Mouse (Mus musculus) erythroblast, adult 5-6 weeks (primary cell): ENCODE results near the gene Syn2. TPM values are rescaled to one million over a fixed set of nuclear protein-coding genes. Genes with fewer than 3 reads are reported as not detected.

Source experiments
- ATAC-seq: replicated peaks from 2 replicates; pipeline ENCODE4 v1.8.0; 2016; ENCODE audit warnings: moderate number of reproducible peaks, mild to moderate bottlenecking, moderate TSS enrichment, inconsistent platforms; ENCODE audit not compliant: poor library complexity, low FRiP score, severe bottlenecking
- total RNA-seq, 2 experiments: library from RNA; stranded (forward) in 1 of 2; stranded (reverse) in 1 of 2; fragments of 150-400 nt in 1 of 2; fragments of 200-764, 138-1000 nt in 1 of 2; gene quantifications; 2 replicates each; pipeline versions ENCODE4 v1.2.3 to v1.2.4; 2015 to 2017; ENCODE audit warnings: low replicate concordance in 2 of 2

Gene Syn2
- total RNA-seq, 2 experiments from 2014 or later = not detected

- ATAC-seq = no peak
These were observed 34.2 kb downstream of the Syn2 start for GRCm38 (mm10) chr6:115168921-115169320.

GRCm38 (mm10) chr6:115169518-115169917 lies 34.8 kb downstream of the Syn2 start:
- ATAC-seq = no peak

GRCm38 (mm10) chr6:115174845-115175244 lies 40.1 kb downstream of the Syn2 start:
- no peak for ATAC-seq

GRCm38 (mm10) chr6:115178826-115179225 lies 44.1 kb downstream of the Syn2 start:
- no peak for ATAC-seq

- ATAC-seq = no peak
These were observed 46.4 kb downstream of the Syn2 start for GRCm38 (mm10) chr6:115181094-115181493.

- ATAC-seq = no peak
These were observed 56.4 kb downstream of the Syn2 start for GRCm38 (mm10) chr6:115191111-115191510.

- ATAC-seq = no peak
These were observed 66.1 kb downstream of the Syn2 start for GRCm38 (mm10) chr6:115200753-115201152.

- no peak for ATAC-seq
These were observed 68.3 kb downstream of the Syn2 start for GRCm38 (mm10) chr6:115203029-115203428.

- no peak for ATAC-seq
These were observed 75.5 kb downstream of the Syn2 start for GRCm38 (mm10) chr6:115210187-115210586.

- no peak for ATAC-seq
These were observed 76.1 kb downstream of the Syn2 start for GRCm38 (mm10) chr6:115210820-115211219.

- no peak for ATAC-seq
These were observed 77.6 kb downstream of the Syn2 start for GRCm38 (mm10) chr6:115212132-115212903.

GRCm38 (mm10) chr6:115213129-115213528 lies 78.4 kb downstream of the Syn2 start:
- ATAC-seq = no peak

GRCm38 (mm10) chr6:115221215-115221641 lies 86.5 kb downstream of the Syn2 start:
- no peak for ATAC-seq

- no peak for ATAC-seq
These were observed 90.8 kb downstream of the Syn2 start for GRCm38 (mm10) chr6:115225519-115225918.

- ATAC-seq = no peak
These were observed 92.3 kb downstream of the Syn2 start, which contains the start of gene Gm17482 for GRCm38 (mm10) chr6:115227043-115227442. Gm17482 (plus strand) TSS chr6:115227343.

- no peak; the same call in 1 of the 2 replicates for ATAC-seq
These were observed 92.8 kb downstream of the Syn2 start for GRCm38 (mm10) chr6:115227529-115227928.

- ATAC-seq = no peak
These were observed 95.9 kb downstream of the Syn2 start for GRCm38 (mm10) chr6:115230557-115230956.

- no peak for ATAC-seq
These were observed 97.1 kb downstream of the Syn2 start for GRCm38 (mm10) chr6:115231836-115232235.

GRCm38 (mm10) chr6:115232562-115232961 lies 97.9 kb downstream of the Syn2 start:
- ATAC-seq = no peak

- ATAC-seq = no peak
These were observed 103.6 kb downstream of the Syn2 start for GRCm38 (mm10) chr6:115238031-115239027.
